Mouse (Mus musculus) spleen, adult 2 months (tissue): Measurements from ENCODE around the gene Umad1.

ENCODE experiments used
- CTCF ChIP-seq: fragments of 200-500 bp; IDR thresholded peaks from 2 replicates; pipeline ENCODE4 v1.5.1; 2011; ENCODE audit warnings: mild to moderate bottlenecking, inconsistent platforms; ENCODE audit not compliant: insufficient read depth, insufficient read length, insufficient replicate concordance; ENCODE audit errors: extremely low read depth
- POLR2A ChIP-seq: fragments of 200-500 bp; IDR thresholded peaks from 2 replicates; pipeline ENCODE4 v1.6.1; 2011; ENCODE audit warnings: low read depth, low read length, inconsistent platforms

DNA sequence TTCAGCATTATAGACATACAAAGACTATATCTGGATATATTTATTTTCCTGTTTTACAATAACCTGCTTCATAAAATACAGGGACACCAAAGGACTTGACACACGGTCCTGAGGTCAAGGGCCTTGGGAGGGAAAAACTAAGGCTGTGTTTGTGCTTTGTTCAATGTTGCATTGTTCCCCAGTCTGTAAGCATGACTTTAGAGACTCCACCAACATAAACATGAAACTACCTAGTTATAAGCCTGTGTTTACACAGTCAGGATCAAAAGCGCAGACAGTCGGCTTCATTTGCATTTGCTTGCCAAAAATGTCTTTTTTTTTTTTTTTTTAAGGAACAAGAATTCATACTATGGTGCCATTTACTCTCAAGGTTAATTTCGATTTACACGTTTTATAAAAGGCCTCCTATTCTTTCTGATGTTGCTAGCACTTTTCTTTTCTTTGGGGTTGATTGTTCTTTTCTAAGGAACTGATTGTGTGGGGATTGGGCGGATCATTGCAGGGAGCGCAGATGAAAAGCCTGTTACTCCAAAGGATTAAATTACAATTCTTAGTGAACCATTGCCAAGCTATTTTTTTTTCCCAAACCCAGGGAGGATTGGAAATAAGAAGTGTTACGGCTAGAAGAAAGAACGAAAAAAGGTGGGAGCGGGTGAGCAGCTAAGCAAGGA is 208.7 kb downstream of the Umad1 start:
- TF ChIP-seq CTCF (no peak), POLR2A (no peak)
